Mouse (Mus musculus): ENCODE results near the gene Fastkd5. TPM values are rescaled to one million over a fixed set of nuclear protein-coding genes. Genes with fewer than 3 reads are reported as not detected.
A peak's percentile ranks its signal among the peaks of the same experiment; 100 is the strongest.

Fastkd5 gene
- total RNA-seq, 2 experiments from 2014 or later: 7.8 to 13.4 TPM

DNA sequence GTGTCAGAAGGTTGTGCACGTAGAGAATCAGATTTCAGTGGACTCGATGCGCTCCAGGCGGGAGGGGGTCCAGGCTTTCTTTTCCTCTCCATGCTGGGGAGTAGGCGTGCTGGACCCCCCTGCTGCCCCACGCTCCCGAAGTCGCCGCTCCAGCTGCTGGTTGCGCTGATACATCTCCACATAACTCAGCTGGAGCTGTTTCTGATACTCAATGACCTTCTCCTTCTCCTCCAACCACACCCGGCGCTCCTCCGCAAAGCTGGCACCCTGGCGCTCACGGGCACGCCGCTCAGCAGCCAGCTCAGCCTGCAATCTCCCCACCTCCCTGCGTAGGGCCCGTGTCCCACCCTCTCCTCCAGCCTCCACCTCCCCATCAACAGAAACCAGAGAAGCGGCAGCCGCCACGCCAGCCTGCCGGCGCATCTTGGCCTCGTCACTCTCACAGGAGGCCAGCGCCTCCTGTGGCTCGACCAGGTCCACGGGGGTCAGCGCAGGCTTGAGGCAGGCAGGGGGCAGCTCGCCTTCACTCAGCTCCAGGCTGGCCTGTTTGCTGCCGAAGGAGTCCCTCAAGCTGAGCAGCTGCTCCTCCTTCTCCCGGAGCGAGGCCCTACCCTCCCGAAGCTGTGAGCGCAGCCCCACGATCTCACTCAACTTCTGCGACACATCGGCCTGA is 5.0 kb upstream of the Fastkd5 start:
- DNase-seq (ENCODE audit: low spot score in 2 of 2): no peak

DNA sequence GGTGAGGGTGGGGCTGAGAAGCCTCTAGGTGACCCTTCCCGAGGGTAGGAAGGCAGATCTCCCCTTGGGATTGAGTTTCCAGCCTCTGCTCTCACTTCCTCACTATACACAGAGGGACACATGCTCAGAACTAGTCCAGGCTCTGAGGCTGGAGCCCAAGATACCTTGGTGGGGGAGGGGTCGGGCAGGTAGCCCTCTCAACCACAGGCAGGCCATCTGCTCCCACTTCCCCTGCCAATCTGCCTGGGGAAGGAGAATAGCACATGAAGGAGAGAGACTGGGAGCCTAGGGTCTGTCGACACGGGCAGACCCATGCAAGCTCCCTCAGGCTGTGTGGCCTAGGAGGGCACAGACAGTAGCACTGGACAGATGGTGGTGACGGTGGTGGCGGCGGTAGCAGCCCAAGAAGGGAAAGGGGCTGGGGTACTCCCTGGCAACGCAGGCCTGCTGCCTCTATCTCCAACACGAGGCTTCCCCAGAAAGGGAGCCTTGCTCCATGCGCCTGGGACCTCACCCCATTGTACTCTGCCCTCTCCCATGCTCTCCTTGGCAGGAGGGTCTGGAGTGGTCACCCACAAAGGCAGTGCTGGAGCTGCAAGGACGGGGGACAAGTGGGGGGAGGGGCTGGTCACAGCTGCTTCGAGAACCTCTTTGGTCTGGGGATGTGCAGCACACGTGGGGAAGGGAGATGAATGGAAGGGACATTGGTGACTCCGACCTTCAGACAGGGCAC is 4.3 kb upstream of the Fastkd5 start:
- no peak for DNase-seq (ENCODE audit: low spot score in 2 of 2)

DNA sequence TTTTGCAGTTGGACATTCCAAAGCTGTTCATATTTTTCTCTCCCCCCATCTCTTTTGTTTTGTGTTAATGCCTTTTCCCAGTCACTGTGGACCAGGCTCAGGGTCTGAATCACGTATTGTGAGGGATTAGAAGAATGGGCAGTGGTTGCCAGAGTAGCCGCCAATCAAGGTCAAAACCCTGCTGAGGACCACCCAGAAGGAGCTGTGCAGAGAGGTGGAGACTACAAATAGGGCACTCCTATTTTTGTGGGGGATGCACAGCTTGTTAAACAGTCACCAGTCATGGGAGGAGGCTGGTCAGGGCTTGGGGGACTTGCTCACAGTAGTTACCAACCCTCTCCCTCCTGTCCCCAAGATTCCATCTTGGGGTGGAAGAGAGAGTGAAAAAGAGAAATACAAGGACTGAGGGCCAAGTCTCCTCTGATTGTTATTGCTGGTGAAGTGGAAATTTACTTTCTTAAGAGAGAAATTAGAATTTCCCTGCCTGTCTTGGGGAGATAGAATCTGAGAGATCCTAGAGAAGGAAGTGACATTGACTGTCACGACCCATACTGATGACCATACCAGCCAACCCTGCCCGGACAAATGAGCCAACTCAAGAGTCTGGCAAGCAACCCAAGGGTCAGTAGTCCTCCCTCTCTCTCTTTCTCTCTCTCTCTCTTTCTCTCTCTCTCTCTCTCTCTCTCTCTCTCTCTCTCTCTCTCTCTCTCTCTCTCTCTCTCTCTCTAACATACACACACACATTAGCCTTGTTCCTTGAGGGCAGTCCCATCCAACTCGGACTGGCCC is 3.3 kb upstream of the Fastkd5 start:
- DNase-seq (ENCODE audit: low spot score in 2 of 2): no peak

DNA sequence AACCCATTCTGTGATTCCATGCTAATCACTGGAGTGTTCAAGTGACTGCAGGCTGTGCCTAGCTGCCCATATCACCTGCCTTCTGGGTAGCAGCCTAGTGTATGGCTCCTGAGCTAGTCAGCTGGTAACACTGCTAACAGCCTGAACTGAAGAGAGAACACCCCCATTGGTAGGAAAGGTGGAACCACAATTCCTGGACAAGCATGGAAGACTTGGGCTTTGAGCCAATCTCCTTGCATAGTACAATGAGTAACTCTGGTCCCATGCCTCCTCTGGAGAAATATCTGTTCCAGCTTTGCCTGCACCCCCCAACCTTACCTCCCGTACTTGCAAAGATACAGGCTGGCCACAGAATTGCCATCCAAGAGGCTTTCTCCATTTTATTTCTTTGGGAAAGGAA is 2.6 kb upstream of the Fastkd5 start:
- DNase-seq (ENCODE audit: low spot score in 2 of 2): no peak

DNA sequence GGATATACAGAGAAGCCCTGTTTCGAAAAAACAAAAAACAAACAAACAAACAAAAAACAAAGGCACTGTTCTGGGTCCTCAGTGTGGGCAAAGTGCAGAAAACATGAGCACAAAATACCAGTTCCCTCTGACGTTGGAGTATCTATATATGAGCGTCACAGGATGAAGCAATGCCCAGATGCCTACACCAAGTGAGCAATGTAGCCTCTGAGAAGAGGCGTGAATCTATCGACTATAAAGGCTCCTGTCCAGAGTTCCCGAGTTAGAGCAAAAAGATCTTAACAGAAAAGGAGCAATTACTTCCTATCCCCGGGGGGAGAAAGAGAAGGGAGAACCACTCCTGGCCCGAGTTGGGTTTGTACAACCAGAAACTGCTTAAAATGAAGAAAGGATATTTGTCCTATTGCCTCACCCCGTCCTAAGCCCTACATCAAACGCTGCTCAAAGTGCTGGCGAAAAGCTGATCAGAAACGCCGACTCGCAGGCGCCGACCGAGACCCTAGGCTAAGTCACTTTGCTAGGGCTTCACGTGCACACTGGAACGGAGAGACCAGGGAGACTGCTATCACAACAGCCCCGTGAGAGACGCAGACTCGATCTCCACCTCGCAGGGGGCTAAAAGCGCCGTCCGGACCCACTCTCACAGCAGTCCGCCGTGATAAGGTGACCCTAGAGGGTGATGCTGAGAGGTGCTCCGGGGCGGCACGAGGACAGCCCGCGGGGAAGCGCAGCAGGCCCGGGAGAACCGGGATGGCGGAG is 568 bp downstream of the Fastkd5 start:
- no peak for DNase-seq (ENCODE audit: low spot score in 2 of 2)

DNA sequence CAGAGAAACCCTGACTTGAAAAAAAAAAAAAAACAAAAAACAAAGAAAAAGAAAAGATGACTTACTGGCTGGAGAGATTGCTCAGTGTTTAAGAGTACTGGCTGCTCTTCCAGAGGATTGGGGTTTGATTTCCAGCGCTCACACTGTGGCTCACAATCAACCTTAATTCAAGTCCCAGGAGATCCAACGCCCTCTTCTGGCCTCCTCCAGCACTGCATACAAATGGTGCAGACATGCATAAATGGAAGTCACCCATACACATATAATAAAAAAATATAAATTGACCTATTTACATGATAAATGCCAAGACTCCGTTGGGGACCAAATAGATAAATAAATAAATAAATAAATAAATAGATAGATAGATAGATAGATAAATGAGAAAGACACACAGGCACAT is 1.4 kb downstream of the Fastkd5 start:
- no peak for DNase-seq (ENCODE audit: low spot score in 2 of 2)

DNA sequence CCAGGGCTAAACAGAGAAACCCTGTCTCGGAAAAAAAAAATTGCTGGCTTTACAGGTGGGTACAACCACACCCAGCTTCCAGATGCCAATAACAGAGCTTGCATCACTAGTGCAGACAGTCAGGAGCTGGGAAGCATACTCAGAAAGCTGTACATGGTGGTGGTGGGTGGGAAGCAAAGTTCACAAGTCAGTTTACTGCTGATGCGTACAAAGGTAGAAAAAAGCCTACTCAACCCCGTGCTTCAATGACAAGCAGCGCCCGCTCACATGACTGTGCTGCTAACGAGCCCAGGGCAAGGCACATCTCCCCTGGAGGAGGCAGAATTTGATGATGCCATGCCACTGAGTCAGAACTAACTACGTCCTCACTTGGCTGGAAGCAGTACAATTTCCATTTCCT is 10.9 kb downstream of the Fastkd5 start:
- DNase-seq (ENCODE audit: low spot score in 2 of 2): no peak

DNA sequence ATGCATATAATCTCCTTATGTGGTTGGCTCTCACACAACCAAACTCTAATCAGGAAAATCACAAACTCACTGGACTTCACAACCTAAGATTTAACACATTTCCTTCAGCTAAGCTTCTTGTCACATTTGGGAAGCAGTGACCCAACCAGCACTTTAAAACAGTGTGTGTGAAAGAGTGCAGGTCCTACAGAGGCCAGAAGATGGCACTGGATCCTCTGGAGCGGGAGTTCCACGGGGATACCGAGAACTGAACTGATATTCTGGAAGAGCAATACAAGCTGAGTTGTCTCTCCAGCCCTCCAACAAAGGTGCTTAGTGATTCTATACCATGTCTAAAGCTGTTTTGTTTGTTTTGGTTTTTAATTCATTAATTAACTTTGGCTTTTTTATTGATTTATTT is 16.7 kb downstream of the Fastkd5 start:
- no peak for DNase-seq (ENCODE audit: low spot score in 2 of 2)

DNA sequence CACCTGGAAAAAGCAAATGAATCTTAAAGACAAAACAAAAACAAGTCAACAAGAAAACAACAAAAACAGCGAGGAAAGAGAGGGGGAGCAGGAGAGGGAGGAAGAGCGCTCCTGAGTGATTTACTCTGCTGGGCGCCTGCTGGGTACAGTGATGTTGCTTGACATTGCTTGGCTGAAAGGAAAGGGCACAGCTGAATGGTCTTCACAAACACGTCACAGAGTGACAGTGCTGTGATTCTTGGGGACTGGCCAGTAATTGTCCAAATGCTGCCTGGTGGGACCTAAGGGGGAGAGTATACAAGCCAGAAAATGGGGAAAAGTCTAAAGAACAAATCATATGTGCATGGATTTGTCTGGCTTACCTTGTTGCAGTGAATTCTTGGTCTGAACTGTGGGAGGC is 27.6 kb downstream of the Fastkd5 start:
- no peak for DNase-seq (ENCODE audit: low spot score in 2 of 2)

DNA sequence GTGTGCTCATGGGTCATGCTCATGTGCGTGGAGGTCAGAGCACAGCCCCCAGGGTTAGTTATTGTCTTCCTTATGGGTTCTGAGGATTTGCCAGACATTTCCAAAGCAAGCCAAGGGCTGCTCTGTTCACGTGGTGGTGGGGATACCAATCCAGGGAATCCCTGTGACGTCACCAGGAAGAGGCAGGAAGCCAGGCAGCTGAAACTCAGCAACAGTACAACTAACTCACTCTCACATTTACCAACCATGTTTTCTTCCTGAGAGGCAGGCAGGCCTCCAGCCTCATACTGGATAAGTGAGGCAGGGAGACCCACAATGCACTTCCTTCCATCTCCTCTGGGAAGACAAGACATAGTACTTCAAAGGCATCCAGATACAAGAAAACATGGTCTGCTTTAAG is 31.4 kb downstream of the Fastkd5 start:
- no peak for DNase-seq (ENCODE audit: low spot score in 2 of 2)

DNA sequence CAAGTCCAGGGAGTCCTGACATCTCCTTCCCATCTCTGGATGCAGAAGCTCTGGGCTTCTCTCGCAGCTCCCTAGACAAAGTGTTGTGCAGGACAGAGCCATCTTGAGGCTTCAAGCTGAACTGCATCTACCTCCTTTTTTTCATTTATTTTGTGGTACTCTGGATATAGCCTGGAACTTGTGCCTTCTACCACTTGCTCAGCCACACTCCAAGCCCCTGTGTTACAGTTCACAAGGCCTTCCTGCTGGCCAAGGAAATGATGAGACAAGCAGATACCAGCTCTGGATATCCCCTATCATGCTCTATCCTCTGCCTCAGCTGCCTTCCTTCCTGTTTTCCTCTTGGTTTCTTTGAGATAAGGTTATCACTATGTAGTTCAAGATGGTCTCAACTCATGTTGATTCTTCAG is 32.2 kb downstream of the Fastkd5 start:
- DNase-seq (ENCODE audit: low spot score in 2 of 2): peak in 1 of 2 experiments; percentile 53

DNA sequence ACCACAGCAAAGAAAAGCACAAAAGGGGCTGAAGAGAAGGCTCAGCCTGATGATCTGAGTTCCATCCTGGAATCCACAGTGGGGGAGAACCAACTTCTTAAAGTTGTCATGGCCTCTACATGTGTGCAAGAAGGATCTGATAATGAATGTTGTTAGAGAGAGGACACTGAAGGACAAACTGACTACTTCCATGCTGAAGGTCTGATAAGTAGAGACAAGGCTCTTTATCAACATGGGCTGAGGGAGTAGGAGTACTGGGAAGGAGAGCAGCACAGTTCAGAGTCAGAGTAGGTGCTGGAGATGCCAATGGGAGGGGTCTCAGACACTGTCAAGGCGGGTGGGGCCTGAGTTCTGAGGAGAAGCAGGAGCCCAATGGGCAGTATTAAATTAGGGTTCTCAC is 34.2 kb downstream of the Fastkd5 start:
- DNase-seq (ENCODE audit: low spot score in 2 of 2): no peak

DNA sequence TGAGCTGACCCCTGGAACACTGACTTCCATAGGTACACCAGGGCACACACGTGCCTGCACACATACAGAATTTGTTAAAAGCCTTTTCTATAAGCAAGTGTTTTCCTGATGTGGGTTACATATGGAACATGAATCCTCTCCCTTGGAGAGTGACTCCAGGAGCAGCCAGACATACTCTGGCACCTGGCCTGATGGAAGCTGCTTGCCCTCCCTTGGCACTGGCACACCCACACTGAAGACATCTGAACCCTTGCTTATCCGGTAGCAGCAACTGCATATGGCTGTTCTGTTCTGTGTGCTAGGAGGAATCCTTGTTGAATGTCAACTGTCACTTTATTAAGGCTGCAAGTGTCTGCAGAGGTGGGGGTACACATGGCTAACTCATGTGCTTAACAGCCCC is 38.8 kb downstream of the Fastkd5 start:
- no peak for DNase-seq (ENCODE audit: low spot score in 2 of 2)

DNA sequence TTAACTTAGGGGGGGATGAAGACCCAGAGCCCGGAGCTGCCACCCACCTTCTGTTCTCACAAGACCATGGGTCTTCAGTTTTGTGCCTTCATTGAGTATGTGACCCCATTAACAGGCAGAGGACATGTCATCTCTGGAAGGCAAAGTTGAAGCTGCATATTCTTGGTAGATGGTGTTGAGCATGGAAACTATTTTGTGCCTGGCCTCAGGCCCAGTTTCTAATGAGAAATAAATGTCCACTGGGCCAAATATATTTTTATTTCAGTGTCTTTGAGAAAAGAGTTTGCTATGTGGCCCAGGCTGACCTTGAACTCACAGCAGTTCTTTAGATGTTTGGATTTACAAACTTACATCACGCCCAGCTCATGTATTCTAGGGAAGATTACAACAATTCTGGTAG is 40.1 kb downstream of the Fastkd5 start:
- no peak for DNase-seq (ENCODE audit: low spot score in 2 of 2)

DNA sequence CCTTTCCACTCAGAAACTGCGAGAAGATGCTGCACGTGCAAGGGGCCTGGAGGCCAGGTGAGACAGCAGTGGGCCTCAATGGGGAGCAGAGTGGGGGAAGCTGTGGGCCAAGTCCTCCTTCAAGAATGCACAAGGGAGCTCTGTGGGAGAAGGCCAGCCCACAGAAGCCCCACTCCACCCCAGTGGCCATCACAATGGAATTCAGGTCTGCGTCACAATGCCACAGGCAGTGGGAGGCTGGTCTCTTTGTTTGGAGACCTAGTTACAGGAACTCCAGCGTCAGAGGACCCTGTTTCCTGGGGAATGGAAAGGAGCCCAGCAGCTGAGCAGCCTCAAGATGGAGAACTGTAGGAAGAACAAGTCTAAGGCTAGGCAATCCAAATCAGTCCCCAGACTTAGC is 40.7 kb downstream of the Fastkd5 start:
- DNase-seq (ENCODE audit: low spot score in 2 of 2): no peak

DNA sequence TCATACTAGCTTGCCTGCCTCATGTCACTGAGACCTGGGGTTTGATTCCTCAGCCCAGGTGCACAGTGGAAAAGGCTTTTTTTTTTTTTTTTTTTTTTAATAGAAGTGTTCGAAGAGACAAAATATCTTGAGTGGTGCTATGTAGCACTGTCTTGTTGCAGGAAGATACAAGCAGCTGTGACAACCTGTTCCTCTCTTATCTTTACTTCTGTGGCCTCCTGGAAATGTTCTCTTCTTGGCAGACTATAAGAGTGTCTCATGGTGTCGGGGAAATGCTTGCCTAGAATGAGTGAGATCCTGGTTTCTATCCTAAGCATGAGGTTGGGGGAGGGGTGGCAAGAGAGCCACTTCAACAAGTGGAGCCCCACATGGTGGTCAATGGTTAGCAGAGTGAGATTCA is 41.5 kb downstream of the Fastkd5 start:
- no peak for DNase-seq (ENCODE audit: low spot score in 2 of 2)

DNA sequence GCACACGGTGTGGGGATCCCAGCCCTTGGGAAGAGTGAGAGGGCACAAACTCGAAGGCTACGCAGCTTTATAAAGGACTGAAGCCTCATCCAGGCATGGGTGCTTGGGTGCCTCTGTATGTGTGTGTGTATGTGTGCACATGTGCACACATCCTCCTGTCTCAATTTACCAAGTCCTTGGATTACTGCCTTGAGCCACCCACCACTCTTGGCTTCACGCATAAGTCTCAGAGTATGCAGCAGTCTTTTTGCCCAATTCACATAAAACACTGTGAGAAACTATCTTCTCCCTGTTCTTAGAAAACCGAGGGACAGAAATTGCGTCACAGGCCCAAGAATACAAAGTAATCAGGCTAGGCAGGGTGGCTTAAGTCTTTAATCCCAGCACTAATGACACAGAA is 43.8 kb downstream of the Fastkd5 start:
- peak; percentile 40 to 51 for DNase-seq (ENCODE audit: low spot score in 2 of 2)

DNA sequence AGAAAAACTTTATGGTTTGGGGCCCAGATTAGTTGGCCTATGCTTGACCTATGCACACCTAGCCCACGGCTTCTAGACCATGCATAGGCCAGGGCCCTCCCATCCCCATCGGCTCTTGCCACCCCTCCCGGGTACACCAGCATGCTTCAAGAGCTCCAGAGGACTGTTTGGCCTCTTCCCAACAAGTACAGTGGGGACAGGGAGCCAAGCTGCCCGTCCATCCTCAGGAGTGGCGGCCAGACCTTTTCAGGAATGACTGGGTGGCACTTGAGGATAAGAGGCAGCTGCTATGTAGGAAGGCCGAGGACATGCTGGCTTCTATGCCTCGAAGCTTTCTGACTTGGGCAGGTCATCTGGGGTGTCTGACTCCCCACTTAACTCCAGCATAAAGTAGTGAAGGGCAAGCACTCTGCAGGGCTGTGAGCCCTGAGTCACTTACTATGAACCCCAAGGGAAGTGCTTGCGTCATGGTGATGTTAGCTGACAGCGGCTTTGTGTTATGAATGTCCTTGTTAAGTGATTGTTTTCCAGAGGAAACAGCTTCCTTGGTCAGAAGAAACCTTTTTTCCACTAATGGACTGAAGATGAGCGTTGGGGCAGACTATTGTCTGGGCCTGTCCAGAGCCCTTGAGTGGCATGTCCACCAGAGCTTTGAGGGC is 45.8 kb downstream of the Fastkd5 start:
- DNase-seq (ENCODE audit: low spot score in 2 of 2): no peak

DNA sequence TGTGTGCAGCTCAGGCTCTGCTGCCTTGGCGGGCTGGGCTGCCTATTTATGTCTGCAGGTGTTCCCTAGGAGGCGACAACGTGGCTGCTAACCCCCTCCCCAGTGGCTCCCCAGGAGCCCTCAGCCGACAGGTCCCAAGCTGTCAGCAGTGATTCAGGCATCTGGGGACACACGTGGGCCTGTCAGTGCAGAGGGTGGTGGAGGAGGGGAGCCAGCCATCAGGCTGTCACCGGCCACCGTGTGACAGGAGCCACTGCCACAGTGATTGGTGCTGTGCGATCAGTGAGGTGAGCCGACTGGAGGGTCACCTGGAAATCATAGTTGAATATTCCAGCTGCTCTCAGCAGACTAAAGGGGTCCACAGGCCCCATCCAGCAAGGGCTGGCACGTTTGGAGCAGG is 47.3 kb downstream of the Fastkd5 start, which contains the start of gene Avp:
Gene Avp (minus strand): TSS at position 3 of the 400 bp plus-strand sequence.
- DNase-seq (ENCODE audit: low spot score in 2 of 2): no peak

DNA sequence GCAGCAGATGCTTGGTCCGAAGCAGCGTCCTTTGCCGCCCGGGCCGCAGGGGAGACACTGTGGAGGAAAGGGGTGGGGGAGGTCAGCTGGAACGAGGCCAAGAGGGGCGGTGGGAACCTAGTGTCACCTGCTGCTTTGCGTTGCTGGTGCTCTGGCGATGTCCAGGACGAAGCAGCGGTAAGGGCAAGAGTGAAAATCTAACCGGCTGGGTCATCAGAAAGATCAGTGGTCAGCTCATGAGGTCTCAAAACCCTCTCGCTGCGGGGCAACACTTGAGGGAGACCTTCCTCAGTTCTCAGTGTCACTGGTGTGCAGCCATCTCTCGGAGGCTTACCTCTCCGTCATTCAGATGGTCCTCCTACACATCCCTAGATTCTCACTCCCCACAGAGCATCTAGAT is 48.6 kb downstream of the Fastkd5 start:
- no peak for DNase-seq (ENCODE audit: low spot score in 2 of 2)

DNA sequence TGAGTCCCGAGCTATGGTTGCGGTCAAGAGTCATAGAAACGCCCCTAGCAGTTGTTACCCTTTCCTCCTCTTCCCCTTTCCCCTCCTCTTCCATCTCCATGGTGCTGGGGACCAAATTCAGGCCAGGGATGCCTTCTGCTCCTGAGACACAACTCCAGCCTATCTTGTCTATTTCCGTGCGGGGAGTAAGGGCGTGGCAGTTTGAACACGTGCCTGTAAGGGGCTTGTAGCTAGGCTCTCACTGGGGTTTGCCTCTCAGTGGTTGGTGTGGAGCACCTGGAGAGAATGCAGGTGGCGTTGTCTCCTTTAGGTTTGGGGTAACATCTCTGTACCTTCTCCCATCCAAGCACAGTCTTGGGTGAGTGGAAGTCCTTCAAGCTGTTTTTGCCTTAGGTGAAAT is 50.0 kb downstream of the Fastkd5 start:
- no peak for DNase-seq (ENCODE audit: low spot score in 2 of 2)

All from left cerebral cortex, adult 18-20 months (tissue).